ENCODE assay signal across 18 mouse cellular contexts in genomic region chr13:34767527-34768292, GRCm38 (mm10). TPM values are rescaled to one million over a fixed set of nuclear protein-coding genes. Genes with fewer than 3 reads are reported as not detected.
A peak's percentile ranks its signal among the peaks of the same experiment; 100 is the strongest.
DNase-seq lines count a peak whose midpoint lies in the region; ATAC-seq lines count a peak whose summit lies in the region.
"Had no signal": no experiment of that assay in that cellular context is flagged by ENCODE, and none has a peak within 500 bp of the region (broad histone marks: within the 10 kb centered on the region; RNA-seq: fewer than 3 reads in every experiment).

No protein-coding gene starts in this region.

- H3K27me3 ChIP-seq in forebrain, embryonic 16.5 days (replicated peaks; ENCODE audit: control insufficient read depth, insufficient read depth, low read length): no peaks in the 10 kb centered on the region
- no peaks in the 10 kb centered on the region for H3K27me3 ChIP-seq in forebrain, embryonic 10.5 days (ENCODE audit: poor library complexity, severe bottlenecking)
- H3K27me3 ChIP-seq: limb, embryonic 12.5 days; neural tube, embryonic 12.5 days had no signal

- no peaks in the 10 kb centered on the region for H3K9me3 ChIP-seq in forebrain, embryonic 16.5 days (ENCODE audit: control insufficient read depth, low read length)
- no peaks in the 10 kb centered on the region for H3K9me3 ChIP-seq in forebrain, embryonic 10.5 days
- H3K9me3 ChIP-seq: limb, embryonic 12.5 days; neural tube, embryonic 12.5 days had no signal

- no peak for DNase-seq in forebrain, embryonic 10.5 days (ENCODE audit: extremely low spot score, low spot score)
- DNase-seq in left cerebral cortex, adult 18-20 months (ENCODE audit: low spot score in 2 of 2): peak; percentile 6 to 30
- DNase-seq in left cerebral cortex, adult 11 months (ENCODE audit: low spot score): no peak
- peak; percentile 18 for DNase-seq in R1 (ENCODE audit: low read depth, low spot score)
- peak; percentile 15 to 21 for DNase-seq in left cerebral cortex, postnatal 14 days (ENCODE audit: low spot score in 2 of 2)
- no peak for DNase-seq in kidney, postnatal 14 days
- DNase-seq in urinary bladder, postnatal 4 days (ENCODE audit: low spot score in 2 of 2): no peak
- DNase-seq: adrenal gland, postnatal 36 days; gastrocnemius, postnatal 10 days; lung, adult 18-20 months; thymus, postnatal 14 days had no signal

- no peaks in the 10 kb centered on the region for H3K4me1 ChIP-seq in forebrain, embryonic 16.5 days (replicated peaks; ENCODE audit: control insufficient read depth, insufficient read depth, low read length)
- peaks cover 5% of the 10 kb centered on the region for H3K4me1 ChIP-seq in forebrain, embryonic 10.5 days
- H3K4me1 ChIP-seq: neural tube, embryonic 12.5 days had no signal

- no peak overlapping the region for H3K4me3 ChIP-seq in forebrain, embryonic 16.5 days (replicated peaks; ENCODE audit: low read length)
- H3K4me3 ChIP-seq in forebrain, embryonic 10.5 days: no peak overlapping the region
- H3K4me3 ChIP-seq: limb, embryonic 12.5 days; neural tube, embryonic 12.5 days had no signal

- H3K27ac ChIP-seq in forebrain, embryonic 16.5 days (ENCODE audit: low read length): no peak overlapping the region
- no peak overlapping the region for H3K27ac ChIP-seq in forebrain, embryonic 10.5 days
- H3K27ac ChIP-seq: kidney, postnatal 0 days; limb, embryonic 12.5 days; neural tube, embryonic 12.5 days had no signal

- WGBS in forebrain, embryonic 16.5 days: 76% methylated on average over 18 of the region's 18 CpGs
- WGBS in forebrain, embryonic 10.5 days: 85% methylated on average over 18 of the region's 18 CpGs

- H3K36me3 ChIP-seq in forebrain, embryonic 16.5 days (ENCODE audit: control insufficient read depth, insufficient read depth): no peaks in the 10 kb centered on the region
- no peaks in the 10 kb centered on the region for H3K36me3 ChIP-seq in forebrain, embryonic 10.5 days (replicated peaks)
- H3K36me3 ChIP-seq: limb, embryonic 12.5 days; neural tube, embryonic 12.5 days had no signal

- H3K4me2 ChIP-seq in forebrain, embryonic 16.5 days (ENCODE audit: low read length): no peak overlapping the region
- H3K4me2 ChIP-seq: limb, embryonic 12.5 days; midbrain, embryonic 11.5 days; neural tube, embryonic 12.5 days had no signal

- intact Hi-C loops in left cerebral cortex, postnatal 14 days (cut with DNase I): no loop called here

- no peak overlapping the region for H3K9ac ChIP-seq in forebrain, embryonic 16.5 days (replicated peaks; ENCODE audit: low read depth, low read length)
- H3K9ac ChIP-seq: limb, embryonic 12.5 days; neural tube, embryonic 12.5 days had no signal

- ATAC-seq in forebrain, embryonic 16.5 days: peak; percentile 43; the same call in 1 of the 2 replicates

RNA-seq across cellular contexts. Expression of gene Fam50b, which starts 33.1 kb away (rescaled TPM):
- polyA plus RNA-seq in forebrain, embryonic 16.5 days (2015; fragmentation: Nextera tagmentation; extraction: Ambion mirVana): not detected in 2 replicates
- polyA plus RNA-seq in forebrain, embryonic 10.5 days (2016; fragmentation: Nextera tagmentation; extraction: Ambion mirVana): not detected in 2 replicates
- not detected for total RNA-seq in left cerebral cortex, adult 18-20 months (2021)
- total RNA-seq in left cerebral cortex, postnatal 14 days (2021): not detected
- total RNA-seq: adrenal gland, postnatal 36 days; gastrocnemius, postnatal 10 days had no signal
- polyA plus RNA-seq: heart, embryonic 14.5 days; kidney, postnatal 0 days; limb, embryonic 12.5 days; midbrain, embryonic 11.5 days; neural tube, embryonic 12.5 days; stomach, embryonic 14.5 days had no signal

Comparison
In these comparisons a context has a peak if more than half of its experiments do, and no peak if none do; other contexts are left out.
1. DNase-seq: peak in left cerebral cortex, adult 18-20 months (2 of 2), R1 (single experiment) and left cerebral cortex, postnatal 14 days (2 of 2); none in forebrain, embryonic 10.5 days (single experiment), left cerebral cortex, adult 11 months (single experiment), kidney, postnatal 14 days (single experiment) and urinary bladder, postnatal 4 days (0 of 2).